Mouse (Mus musculus) heart, postnatal 36 days (tissue): ENCODE measurements around the gene 6430628N08Rik. TPM values are rescaled to one million over a fixed set of nuclear protein-coding genes. Genes with fewer than 3 reads are reported as not detected.

ENCODE experiments used
- DNase-seq, 2 experiments: peaks; one replicate each; pipeline ENCODE4 v3.0.0; 2021 to 2022
- intact Hi-C: fragments of 180-260 bp; cut with DNase I; formaldehyde crosslinking; loops from one replicate; pipeline ENCODE4 v1.15.1; 2025
- total RNA-seq, 2 experiments: library from RNA; stranded (reverse); gene quantifications; 2 replicates each; pipeline ENCODE4 v1.2.3; 2021

6430628N08Rik gene
- not detected for total RNA-seq

GRCm38 (mm10) chr4:115890553-115890952 lies at the start of gene 6430628N08Rik:
Gene 6430628N08Rik, plus strand, starts transcription at chr4:115890665.
- no peak for DNase-seq

GRCm38 (mm10) chr4:115840842-115841241 lies 49.6 kb upstream of the 6430628N08Rik start:
- no peak for DNase-seq
- intact Hi-C loops = no loop called here

More at GRCm38 (mm10) chr4:115890553-115890952, at the start of gene 6430628N08Rik:
- intact Hi-C loops = no loop called here

- no peak for DNase-seq
- intact Hi-C loops = loop anchor here (5.0 kb wide), 1 partner anchor 109 kb away; the partner anchor contains the start of gene Efcab14
Measured at GRCm38 (mm10) chr4:115846656-115847055, 43.8 kb upstream of the 6430628N08Rik start.

- DNase-seq = no peak
- intact Hi-C loops = loop anchor here (5.0 kb wide), 1 partner anchor 110 kb away; the partner anchor contains the start of gene Efcab14
Measured at GRCm38 (mm10) chr4:115847377-115847776, 43.1 kb upstream of the 6430628N08Rik start.

- intact Hi-C loops = loop anchor here (5.0 kb wide), 1 partner anchor 111 kb away; the partner anchor contains the start of gene Efcab14
- no peak for DNase-seq
Measured at GRCm38 (mm10) chr4:115848083-115848482, 42.4 kb upstream of the 6430628N08Rik start.

GRCm38 (mm10) chr4:115848990-115849677 lies 41.3 kb upstream of the 6430628N08Rik start:
- no peak for DNase-seq
- intact Hi-C loops = loop anchor here (5.0 kb wide), 1 partner anchor 112 kb away; the partner anchor contains the start of gene Efcab14

GRCm38 (mm10) chr4:115850111-115850510 lies 40.4 kb upstream of the 6430628N08Rik start:
- intact Hi-C loops = no loop called here
- DNase-seq = no peak

GRCm38 (mm10) chr4:115850631-115851030 lies 39.8 kb upstream of the 6430628N08Rik start:
- intact Hi-C loops = no loop called here
- DNase-seq = no peak

- no peak for DNase-seq
- intact Hi-C loops = no loop called here
Measured at GRCm38 (mm10) chr4:115851569-115851968, 38.9 kb upstream of the 6430628N08Rik start.

GRCm38 (mm10) chr4:115855100-115855499 lies 35.4 kb upstream of the 6430628N08Rik start:
- no peak for DNase-seq
- intact Hi-C loops = no loop called here

- intact Hi-C loops = no loop called here
- no peak for DNase-seq
Measured at GRCm38 (mm10) chr4:115855609-115856008, 34.9 kb upstream of the 6430628N08Rik start.

- intact Hi-C loops = no loop called here
- DNase-seq = no peak
Measured at GRCm38 (mm10) chr4:115856282-115856681, 34.2 kb upstream of the 6430628N08Rik start.

GRCm38 (mm10) chr4:115857293-115857883 lies 33.1 kb upstream of the 6430628N08Rik start:
- no peak for DNase-seq
- intact Hi-C loops = no loop called here

GRCm38 (mm10) chr4:115863352-115863751 lies 27.1 kb upstream of the 6430628N08Rik start:
- no peak for DNase-seq
- intact Hi-C loops = no loop called here

GRCm38 (mm10) chr4:115863880-115864279 lies 26.6 kb upstream of the 6430628N08Rik start:
- DNase-seq = no peak
- intact Hi-C loops = no loop called here

GRCm38 (mm10) chr4:115869512-115870210 lies 20.8 kb upstream of the 6430628N08Rik start:
- no peak for DNase-seq
- intact Hi-C loops = no loop called here

GRCm38 (mm10) chr4:115873231-115873630 lies 17.2 kb upstream of the 6430628N08Rik start:
- intact Hi-C loops = no loop called here
- DNase-seq = no peak

- intact Hi-C loops = no loop called here
- no peak for DNase-seq
Measured at GRCm38 (mm10) chr4:115878216-115878678, 12.2 kb upstream of the 6430628N08Rik start.

GRCm38 (mm10) chr4:115878828-115879227 lies 11.6 kb upstream of the 6430628N08Rik start:
- intact Hi-C loops = no loop called here
- DNase-seq = no peak

GRCm38 (mm10) chr4:115881183-115881582 lies 9.3 kb upstream of the 6430628N08Rik start:
- intact Hi-C loops = no loop called here
- DNase-seq = no peak

GRCm38 (mm10) chr4:115882195-115882594 lies 8.3 kb upstream of the 6430628N08Rik start:
- intact Hi-C loops = no loop called here
- no peak for DNase-seq
